Mouse (Mus musculus) thymus, postnatal 0 days (tissue): ENCODE data around the gene Ier2. TPM values are rescaled to one million over a fixed set of nuclear protein-coding genes. Genes with fewer than 3 reads are reported as not detected.
A peak's percentile ranks its signal among the peaks of the same experiment; 100 is the strongest.
"Not testable (repeated sequence)": the region's sequence is repeated elsewhere in the genome, so short reads cannot be mapped to it uniquely, and the experiment has no call there.

Experiments used
- DNase-seq: peaks from one replicate; pipeline ENCODE4 v3.0.0-alpha.2; 2015; ENCODE audit warnings: low spot score
- polyA plus RNA-seq: library from polyadenylated mRNA; unstranded; fragments of >200 nt; fragmentation: Nextera tagmentation; extraction: Ambion mirVana; gene quantifications from 2 replicates; pipeline ENCODE4 v1.2.1, GENCODE M21; 2015

The Ier2 gene
- polyA plus RNA-seq, 1 experiment from 2014 or later = 86.0 TPM

DNA sequence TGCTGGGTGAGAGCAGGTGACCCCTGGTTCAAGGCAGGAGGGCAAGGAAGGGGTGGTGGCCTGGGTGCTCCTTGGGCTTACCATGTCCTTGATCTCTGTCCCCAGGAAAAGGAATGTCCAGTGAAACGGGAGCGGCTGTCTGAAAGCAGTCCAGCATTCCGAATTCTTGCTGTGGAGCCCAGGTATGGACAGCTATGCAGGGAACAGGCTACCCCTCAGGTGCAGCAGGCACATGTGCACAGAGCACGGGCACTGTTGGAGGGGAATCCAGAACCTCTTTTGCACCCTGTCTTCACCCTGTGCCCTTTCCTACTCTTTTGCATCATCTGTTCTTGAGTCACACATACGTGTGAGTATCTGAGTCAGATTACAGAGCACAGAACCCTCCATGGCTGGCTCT is 35.6 kb upstream of the Ier2 start:
- DNase-seq = no peak

DNA sequence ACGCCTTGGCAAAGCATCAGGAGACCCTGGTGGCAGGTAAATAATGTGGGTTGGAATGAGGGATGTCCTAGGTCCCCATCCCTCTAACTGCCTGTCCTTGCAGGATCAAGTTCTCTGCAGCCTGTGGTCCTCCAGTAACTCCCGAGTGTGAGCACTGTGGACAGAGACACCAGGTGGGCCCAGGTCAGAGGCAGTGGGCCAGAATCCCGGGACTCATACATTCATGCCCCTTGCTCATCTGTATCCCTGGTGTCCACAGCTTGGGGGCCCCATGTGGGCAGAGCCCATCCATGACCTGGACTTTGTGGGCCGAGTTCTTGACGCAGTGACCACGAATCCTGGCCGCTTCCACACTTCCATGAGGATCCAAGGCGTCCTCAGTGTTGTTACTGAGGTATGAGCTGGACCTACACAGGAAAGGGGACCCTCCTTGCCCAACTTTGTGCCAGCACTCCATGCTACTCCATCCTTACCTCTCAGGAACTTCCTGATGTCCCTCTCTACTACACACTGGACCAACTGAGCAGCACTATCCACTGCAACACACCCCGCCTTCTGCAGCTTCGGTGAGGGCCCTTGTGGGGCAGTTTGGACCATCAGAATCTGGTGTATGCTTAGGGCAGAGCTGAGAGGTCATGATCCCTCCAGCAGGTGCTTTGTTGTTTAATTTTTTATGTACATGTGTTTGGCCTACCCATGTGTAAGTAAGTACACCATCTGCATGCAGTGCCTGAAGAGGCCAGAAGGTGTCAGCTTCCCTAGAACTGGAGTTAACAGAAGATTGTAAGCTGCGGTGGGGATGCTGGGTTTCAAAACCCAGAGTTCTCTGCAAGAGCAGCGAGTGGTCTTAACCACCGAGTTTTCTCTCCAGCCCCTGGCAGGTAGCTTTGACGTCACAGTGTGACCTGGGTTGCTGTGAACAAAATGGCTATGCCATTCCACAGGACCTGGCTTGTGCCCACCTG is 34.8 kb upstream of the Ier2 start:
- DNase-seq = peak; percentile 83

DNA sequence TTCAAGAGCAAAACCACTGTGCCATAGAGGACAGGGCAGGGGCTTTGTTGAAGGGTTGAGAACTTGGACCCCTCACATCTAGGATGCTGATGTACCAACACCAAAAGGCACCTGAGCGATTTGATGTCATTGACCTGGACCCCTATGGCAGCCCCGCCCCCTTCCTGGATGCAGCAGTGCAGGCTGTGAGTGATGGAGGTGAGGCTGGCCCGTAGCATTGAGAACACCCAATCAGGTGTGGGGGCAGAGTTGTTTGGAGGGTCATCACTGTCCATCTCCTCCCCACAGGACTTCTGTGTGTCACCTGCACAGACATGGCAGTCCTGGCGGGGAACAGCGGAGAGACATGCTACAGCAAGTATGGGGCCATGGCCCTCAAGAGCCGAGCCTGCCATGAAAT is 32.5 kb upstream of the Ier2 start:
- DNase-seq = no peak

DNA sequence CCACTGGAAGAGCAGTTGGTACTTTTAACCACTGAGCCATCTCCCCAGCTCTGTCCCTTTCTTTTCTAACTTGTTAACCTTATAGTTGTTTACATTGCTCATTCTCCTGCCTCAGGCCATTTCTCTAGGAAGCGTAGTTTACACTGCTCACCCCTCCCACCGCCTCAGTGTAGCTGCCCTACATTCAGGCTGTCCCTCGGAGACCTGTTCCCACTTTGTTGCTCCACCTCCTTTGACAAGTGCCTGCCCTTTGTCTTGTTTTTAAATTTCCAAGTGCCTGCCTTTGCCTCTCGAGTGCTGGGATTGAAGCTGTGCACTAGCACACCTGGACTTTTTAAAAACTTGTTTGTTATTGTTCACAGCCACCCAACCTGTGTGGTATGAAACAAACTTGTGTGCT is 30.7 kb upstream of the Ier2 start:
- no peak for DNase-seq

DNA sequence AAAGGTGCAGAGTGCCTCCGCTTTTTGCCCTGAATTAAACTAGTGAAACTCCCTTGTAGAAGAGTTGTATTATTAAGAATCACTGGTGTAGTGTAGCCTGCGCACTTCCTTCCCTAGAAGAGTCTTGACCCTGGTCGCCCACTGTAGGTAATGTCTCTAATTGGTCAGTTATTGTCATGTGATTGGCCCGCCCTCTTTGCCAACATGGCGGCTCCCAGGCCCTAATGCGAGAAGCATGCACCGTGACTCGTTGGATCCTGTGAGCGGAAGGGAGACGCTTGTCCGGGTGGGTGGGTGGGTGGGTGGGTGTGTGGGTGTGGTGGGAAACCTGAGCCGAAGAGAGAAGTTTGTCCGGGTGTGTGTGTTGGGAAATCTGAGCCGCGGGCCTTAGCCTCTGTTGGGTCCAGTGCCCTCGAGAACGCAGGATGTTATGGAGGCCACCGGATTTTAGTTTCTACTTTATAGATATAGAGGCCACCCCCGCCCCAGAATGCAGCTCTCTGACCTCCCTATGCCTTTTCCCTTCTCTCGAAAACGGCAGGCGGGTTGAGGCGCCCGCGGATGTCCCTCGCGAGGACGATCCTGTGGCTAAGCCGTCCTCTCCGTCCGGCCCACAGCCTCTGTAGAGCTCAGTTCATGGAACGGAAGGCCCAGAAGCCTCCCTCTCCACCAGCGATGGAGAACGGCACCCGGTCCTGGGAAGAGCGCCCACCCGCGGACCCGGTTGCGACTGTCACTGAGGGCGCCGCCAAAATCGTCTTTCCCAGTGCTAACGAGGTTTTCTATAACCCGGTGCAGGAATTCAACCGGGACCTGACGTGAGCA is 26.7 kb upstream of the Ier2 start:
- peak; percentile 85 for DNase-seq

DNA sequence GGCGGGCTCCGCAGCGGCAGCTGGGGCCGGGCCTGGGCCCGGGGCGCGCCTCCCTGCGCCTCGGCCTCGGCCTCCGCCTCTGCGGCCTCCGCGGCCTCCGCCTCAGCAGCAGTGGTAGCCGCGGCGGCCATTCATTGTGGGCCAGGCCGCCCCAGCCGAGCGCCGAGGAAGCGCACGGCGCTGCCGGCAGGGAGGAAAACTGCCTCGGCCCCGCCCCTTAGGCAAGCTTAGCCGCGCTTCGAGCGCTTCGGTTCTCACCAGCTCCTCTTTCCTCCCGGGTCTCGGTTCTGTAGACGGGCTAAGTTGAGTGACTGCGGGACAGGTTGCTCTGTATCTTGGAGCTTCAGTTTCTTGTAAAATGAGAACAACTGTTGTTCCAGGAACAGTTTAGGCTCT is 25.1 kb upstream of the Ier2 start, which contains the start of gene Nacc1:
Gene Nacc1, minus strand, starts transcription at position 158 of the 396 bp plus-strand sequence.
- DNase-seq = peak; percentile 87

DNA sequence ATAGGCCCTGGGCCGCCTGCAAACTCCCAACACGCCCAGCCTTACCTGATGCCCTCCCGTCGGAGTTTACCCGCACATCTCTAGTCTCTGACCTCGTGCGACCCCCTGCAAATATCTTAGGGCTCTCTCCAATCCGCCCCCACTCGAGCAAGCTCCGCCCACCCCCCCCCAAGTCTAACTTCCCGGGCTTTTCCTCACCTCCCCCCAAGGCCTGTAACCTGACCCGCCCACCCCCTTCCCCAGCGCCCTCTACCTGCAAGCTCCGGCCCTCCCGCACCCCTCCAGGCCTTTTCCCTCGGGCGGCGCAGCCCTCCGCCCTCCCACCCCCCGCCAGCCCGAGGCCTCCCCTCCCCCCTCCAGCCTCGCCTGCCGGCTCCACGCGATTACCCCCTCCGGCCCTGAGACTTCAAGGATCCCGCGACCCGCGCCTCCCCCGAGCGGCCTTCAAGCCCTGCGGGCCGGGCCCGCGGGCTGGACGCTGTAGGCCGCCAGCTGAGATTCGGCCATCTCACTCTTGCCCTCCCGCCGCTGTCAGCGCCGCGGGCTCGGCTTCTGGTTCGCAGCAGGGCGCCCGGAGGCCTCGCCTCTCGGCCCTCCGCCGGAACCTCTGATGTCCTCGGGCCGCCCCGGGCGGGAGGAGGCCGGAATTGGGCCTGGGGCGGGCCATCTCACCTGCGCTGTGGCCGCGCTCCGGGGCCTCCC is 24.5 kb upstream of the Ier2 start:
- DNase-seq = peak; percentile 31

DNA sequence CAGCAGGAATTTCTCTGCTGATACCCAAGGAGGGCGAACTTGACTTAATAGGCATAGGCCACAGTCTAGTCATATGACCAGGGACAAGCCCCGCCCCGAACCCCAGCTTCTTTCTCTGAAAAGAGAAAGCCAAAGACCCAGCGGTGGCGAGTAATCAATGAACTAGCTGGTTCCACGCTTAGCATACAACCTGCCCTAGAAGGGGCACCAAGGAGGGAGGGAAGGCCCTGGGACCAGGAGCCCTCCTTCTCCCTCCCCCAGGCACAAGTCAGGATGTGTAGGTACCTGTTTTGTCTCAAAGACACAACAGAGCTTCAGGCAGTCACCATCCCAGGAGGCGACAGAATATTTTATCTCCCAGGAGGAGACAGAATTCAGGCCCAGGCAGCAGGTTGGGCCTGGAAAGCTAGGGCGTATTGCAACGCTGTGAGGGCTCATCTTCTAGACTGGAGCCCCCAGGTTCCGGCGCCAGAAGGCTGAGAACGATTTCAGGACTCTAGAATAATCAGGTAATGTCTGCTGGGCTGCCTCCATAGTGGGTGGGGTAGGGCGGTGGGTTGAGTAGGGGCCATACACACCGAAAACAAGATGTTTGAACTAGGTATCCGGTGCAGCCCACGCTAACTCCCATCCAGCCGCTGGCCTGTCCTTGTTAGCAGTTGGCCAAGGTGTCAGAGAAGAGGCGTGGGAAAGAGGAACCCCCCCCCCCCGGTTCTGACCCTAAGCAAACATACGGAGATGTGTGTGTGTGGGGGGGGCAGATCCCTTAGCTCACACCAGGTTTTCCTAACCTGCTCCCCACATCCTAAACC is 23.7 kb upstream of the Ier2 start, which contains the start of gene Trmt1:
Gene Trmt1, plus strand, starts transcription at position 117 of the 812 bp plus-strand sequence.
- DNase-seq = no peak

DNA sequence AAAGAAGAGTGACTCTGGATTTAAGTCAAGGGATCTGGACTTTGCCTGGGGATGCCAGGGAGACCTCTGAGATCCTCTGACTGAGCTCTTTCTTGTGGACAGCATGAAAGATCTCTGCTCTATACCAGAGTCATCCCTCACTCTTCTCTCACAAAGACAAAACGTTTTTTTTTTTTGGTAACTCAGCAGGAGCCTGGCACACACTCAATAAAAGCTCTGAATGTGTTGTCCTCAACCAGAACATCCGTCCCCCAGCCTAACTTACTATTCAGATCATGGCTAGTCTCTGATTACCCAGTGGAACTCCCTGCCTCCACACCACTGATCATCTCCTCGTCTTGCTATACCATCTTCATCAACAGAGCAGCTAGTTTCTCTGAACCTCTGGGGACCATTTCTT is 21.9 kb upstream of the Ier2 start:
- DNase-seq = no peak

DNA sequence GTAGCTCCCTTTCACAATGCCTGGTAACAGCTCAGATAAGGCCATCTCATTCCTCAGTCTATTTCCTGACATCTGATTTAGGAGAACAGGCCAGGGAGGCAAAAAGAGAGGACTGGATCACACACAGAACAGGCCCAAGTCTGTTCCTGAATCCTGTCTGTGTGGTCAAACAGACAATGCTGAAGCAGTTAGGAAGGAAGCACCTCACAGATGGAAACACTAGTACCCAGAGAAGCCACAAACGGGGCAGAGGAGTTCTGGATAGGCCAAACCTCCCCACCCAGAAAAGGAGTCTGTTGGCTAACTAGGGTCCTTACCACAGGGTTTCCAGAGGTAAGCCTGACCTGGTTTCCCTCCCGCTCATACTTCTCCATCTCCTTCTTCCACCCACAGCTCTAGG is 19.6 kb upstream of the Ier2 start:
- DNase-seq = no peak

DNA sequence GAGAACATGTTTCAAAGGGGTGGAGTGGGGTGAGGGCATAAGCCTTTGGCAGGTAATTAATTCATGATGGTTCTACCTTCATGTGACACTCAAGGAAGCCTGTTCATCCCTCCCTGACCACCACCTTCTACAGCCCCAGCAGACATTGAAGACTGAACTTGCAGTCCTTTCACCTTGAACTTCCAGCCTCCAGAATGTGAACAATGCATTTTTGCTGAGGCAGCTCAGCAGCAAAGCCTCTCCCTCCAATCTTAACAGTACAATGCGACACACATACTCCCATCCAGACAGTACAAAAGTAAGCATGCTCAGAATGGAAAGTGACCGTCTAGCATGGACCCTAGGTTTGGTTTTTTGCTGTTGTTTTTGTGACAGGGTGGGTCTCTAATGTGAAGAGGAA is 18.8 kb upstream of the Ier2 start:
- DNase-seq = no peak

DNA sequence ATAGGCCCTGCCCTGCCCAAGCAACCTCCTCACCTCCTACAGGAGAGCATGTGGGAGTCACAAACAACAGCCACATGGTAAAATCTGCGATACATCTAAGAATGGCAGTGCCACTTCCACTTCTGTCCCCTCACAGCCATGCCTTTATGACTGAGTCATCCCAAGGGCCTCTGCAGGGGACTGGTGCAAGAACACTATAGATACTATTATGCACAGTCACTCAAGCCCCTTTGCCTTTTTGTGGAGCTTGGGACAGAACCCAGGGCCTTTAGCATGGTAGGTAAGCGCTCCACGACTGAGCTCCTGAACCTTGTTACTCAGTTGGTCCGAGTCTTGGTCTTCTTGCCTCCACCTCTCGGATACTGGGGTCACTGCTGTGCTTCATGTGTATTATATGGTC is 14.7 kb upstream of the Ier2 start:
- no peak for DNase-seq

DNA sequence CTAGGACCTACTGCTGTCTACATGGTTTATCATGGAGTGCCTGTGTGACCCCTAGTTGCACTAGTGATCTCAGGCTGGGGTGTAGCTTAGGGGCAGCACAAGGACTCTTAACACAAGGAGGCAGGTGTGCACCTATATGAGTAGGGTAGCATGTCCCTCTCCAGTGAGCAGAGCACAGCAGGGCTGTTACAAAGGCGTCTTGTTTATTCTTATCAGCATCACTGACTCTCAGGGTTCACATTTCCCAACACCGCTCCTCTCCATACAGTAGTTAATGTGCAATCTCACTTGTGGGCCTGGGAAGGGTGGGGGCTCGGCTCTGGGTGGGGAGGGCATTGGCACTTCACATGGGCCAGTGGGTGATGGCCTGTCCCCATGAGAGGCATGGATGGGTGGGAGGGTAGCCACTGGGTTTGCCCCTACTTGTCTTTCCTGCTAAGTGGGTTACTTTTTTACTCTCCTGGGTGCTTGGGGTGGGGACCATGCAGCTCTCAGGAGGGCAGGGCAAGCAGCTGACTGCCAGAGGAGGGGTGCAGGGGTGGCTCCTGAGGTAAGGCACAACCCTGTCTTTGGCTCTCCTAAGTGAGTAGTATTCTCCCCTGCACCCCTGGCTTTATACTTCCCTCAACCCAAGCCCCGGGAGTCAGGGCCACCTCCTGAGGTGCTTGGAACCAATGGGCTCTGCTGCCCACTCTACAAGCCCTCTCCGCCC is 7.8 kb upstream of the Ier2 start:
- DNase-seq = not testable (repeated sequence)

DNA sequence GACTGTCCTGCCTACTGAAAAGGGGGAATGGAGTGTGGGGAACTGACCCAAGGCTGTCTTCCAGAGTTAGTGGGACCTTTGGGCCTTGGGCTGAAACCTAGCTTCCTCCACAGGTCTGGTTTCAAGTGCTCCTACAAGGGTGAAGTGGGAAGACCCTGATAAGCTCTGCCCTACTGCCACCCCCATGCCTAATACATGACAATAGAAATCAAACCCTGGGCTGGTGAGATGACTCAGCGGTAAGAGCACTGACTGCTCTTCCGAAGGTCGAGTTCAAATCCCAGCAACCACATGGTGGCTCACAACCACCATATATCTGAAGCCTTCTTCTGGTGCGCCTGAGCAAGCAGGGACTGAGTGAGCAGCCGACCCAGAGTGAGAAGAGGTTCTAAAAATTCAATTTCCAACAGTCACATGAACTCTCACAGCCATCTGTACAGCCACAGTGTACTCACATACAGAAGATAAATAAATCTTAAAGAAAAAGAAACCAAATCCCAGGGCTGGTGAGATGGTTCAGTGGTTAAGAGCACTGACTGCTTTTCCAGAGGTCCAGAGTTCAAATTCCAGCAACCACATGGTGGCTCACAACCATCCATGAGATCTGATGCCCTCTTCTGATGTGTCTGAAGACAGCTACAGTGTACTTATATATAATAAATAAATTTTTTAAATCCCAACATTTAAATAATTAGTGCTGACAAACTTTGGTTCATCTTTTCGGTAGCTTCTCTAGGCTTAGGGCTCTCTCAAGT is 6.3 kb upstream of the Ier2 start:
- DNase-seq = no peak

DNA sequence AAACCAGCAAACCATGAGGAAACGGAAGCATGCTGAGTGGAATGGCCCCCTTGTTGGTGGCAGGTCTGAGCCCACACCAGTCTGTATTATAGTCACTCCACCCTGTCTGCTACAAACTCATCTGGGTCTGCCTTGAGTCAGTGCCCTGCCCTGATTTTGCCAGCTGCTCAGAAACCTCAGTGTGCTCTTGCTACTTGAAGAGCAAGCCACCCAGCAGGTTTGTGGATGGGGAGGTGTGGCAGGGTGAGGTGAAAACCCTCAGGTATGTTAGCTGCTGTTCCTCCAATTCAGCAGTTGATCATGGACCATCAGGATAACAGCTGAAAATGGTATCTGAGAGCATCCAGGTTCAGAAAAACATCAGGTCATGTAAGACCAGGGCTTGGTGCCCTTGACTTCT is 5.4 kb upstream of the Ier2 start:
- DNase-seq = no peak

DNA sequence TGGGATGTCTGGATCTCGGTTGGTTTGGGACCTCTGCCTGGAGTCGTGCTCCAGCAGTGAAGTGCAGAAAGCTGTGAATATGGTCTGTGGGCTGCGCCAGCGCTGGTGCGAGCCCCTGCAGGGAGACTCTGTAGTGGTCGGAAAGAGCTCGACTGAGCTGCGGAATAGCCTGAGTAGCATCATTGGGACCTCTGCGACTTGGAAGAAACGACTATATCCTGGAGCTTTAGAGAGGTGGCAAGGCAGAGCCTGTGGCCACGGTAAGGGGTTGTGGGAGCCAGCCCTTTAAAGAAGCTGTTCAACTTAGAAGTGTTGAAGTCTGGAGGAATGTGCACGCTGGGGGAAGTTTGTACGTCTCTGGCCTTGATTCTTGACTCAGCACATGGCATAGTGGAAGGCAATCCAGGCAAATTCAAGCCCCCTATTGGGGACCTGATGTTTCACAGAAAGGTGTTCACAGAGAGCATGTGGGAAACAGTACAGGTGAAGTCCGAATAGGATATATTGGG is 2.8 kb upstream of the Ier2 start:
- peak; percentile 48 for DNase-seq

DNA sequence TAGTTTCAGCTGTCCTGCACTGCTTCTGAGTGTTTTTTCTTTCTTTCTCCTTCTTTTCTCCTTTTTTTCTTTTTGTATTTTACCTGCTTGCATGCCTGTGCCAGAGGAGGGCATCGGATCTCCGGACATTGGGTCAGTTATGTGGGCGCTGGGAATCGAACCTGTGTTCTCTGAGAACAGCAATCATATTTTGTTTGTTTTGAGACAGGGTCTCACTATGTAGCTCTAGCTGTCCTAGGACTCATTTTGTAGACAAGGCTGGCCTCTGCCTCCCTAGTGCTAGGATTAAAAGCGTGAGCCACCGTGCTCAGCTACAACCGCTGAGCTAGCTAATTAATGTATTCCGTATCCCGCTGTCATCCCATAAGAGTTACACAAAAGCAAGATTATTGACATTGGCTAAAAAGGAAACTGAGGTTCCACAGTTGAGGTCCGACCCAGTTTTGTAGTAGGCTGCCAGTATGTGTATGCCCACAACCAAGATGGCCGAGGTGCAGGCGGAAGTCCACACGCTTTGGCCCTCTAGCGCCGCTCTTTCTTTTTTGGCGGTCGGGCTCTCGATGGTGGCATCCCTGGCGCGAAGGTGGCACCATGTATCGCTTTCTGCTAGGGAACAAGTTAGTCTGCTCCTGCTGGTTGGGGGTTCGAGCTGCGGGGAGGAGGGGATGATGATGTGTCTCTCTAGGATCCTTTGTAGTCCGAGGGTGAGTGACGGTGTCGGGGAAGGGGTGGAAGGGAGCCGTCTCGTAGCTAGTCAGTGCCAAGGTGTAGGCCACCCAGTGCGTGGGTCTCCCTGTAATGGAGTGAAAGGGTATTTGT is 2.1 kb upstream of the Ier2 start:
- DNase-seq = peak; percentile 76
